Mouse (Mus musculus) central nervous system, embryonic 11.5 days (tissue): ENCODE results near the gene Irs3. TPM values are rescaled to one million over a fixed set of nuclear protein-coding genes. Genes with fewer than 3 reads are reported as not detected.

Experiments
- polyA plus RNA-seq: library from polyadenylated mRNA; depleted of rRNA; stranded (reverse); fragments of >200 nt; gene quantifications from 2 replicates; pipeline ENCODE4 v1.2.3, GENCODE M21; 2012; rRNA removed

Irs3 gene
- 0.11 and 0.15 TPM in 2 replicates for polyA plus RNA-seq

GRCm38 (mm10) chr5:137645652-137646091 is at the start of gene Irs3:
Irs3 (minus strand) TSS chr5:137645714.

GRCm38 (mm10) chr5:137684294-137685123 is 39.0 kb upstream of the Irs3 start, which contains the start of gene Agfg2:
Agfg2 (minus strand) TSS chr5:137684726.

GRCm38 (mm10) chr5:137641054-137641453 is 4.5 kb downstream of the Irs3 start, which contains the start of gene Sap25:
Sap25 (plus strand) TSS chr5:137641334.

GRCm38 (mm10) chr5:137628498-137629305 is 16.8 kb downstream of the Irs3 start, which contains the start of the genes Fbxo24, Lrch4 and Gm20605:
Fbxo24 (minus strand) TSS chr5:137629002.
Lrch4 (plus strand) TSS chr5:137629121.
Gm20605 (plus strand) TSS chr5:137629175.

GRCm38 (mm10) chr5:137613550-137613949 is 32.0 kb downstream of the Irs3 start, which contains the start of gene Pcolce:
Pcolce (minus strand) TSS chr5:137613784.

GRCm38 (mm10) chr5:137600619-137601364 is 44.7 kb downstream of the Irs3 start, which contains the start of gene Mospd3:
Mospd3 (minus strand) TSS chr5:137601058.

Other genes with a start within 250 kb of the Irs3 start
- gene Zan, start 168.7 kb downstream of the Irs3 start, polyA plus RNA-seq, result 0.20 and 0.22 TPM in 2 replicates
- 37.8 and 38.1 TPM in 2 replicates for gene Pop7, start 143.2 kb downstream of the Irs3 start, polyA plus RNA-seq
- 49.3 and 96.6 TPM in 2 replicates for gene Gigyf1, start 127.2 kb downstream of the Irs3 start, polyA plus RNA-seq
- 0.14 and 0.25 TPM in 2 replicates for gene Epo, start 112.5 kb downstream of the Irs3 start, polyA plus RNA-seq
- gene Gnb2, start 112.2 kb downstream of the Irs3 start, polyA plus RNA-seq, result 496 and 503 TPM in 2 replicates
- gene Actl6b, start 92.2 kb downstream of the Irs3 start, polyA plus RNA-seq, result 35.3 and 37.2 TPM in 2 replicates
- 4.9 and 5.7 TPM in 2 replicates for gene Tfr2, start 75.9 kb downstream of the Irs3 start, polyA plus RNA-seq
- 31.8 and 36.3 TPM in 2 replicates for gene Mospd3, start 44.7 kb downstream of the Irs3 start, polyA plus RNA-seq
- 56.3 and 103 TPM in 2 replicates for gene Pcolce, start 31.9 kb downstream of the Irs3 start, polyA plus RNA-seq
- 0.35 and 0.37 TPM in 2 replicates for gene Fbxo24, start 16.7 kb downstream of the Irs3 start, polyA plus RNA-seq
- 24.1 and 30.8 TPM in 2 replicates for gene Lrch4, start 16.6 kb downstream of the Irs3 start, polyA plus RNA-seq
- 16.3 and 21.2 TPM in 2 replicates for gene Gm20605, start 16.5 kb downstream of the Irs3 start, polyA plus RNA-seq
- 29.4 and 31.0 TPM in 2 replicates for gene Sap25, start 4.4 kb downstream of the Irs3 start, polyA plus RNA-seq
- gene Agfg2, start 39.0 kb upstream of the Irs3 start, polyA plus RNA-seq, result 17.6 and 35.0 TPM in 2 replicates
- gene Nyap1, start 95.9 kb upstream of the Irs3 start, polyA plus RNA-seq, result 40.0 and 67.1 TPM in 2 replicates
- 35.3 and 42.8 TPM in 2 replicates for gene Tsc22d4, start 100.0 kb upstream of the Irs3 start, polyA plus RNA-seq
- gene Ppp1r35, start 133.1 kb upstream of the Irs3 start, polyA plus RNA-seq, result 45.8 and 159 TPM in 2 replicates
- gene Mepce, start 141.9 kb upstream of the Irs3 start, polyA plus RNA-seq, result 35.3 and 36.9 TPM in 2 replicates
- gene Zcwpw1, start 142.1 kb upstream of the Irs3 start, polyA plus RNA-seq, result 18.1 and 26.0 TPM in 2 replicates
- gene Pilra, start 190.6 kb upstream of the Irs3 start, polyA plus RNA-seq, result 0.27 and 0.35 TPM in 2 replicates
- 0.02 and 0.12 TPM in 2 replicates for gene Pilrb1, start 212.4 kb upstream of the Irs3 start, polyA plus RNA-seq
- gene Pilrb2, start 226.1 kb upstream of the Irs3 start, polyA plus RNA-seq, result 0.09 and 0.24 TPM in 2 replicates